ENCODE assay signal across 17 mouse cellular contexts in the genomic region with DNA sequence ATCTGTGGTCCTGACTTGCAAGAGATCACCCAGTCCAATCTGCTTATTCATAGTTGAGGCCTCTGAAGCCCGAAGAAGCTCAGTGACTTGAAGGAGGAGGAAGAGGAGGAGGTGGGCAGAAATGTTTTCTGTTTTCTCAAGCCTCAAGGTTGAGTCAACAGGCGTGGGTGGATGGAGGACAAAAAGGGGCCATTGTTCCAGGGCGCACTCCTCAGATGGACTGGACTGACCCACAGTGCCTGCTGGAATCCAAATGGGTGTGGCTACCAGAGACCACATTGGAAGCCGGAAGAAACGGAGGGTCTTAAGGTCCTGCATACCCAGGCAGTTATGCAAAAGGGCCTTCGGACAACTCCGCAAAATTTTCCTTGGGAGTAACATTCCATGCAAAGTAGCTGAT.
"Had no signal": no experiment of that assay in that cellular context is flagged by ENCODE, and none has a peak within 500 bp of the region (broad histone marks: within the 10 kb centered on the region; RNA-seq: fewer than 3 reads in every experiment).

No protein-coding gene starts in this region.

- ATAC-seq: lung, postnatal 0 days; midbrain, embryonic 15.5 days had no signal

- H3K27ac ChIP-seq: kidney, postnatal 0 days; limb, embryonic 12.5 days; liver, embryonic 15.5 days; midbrain, embryonic 10.5 days had no signal

- H3K4me3 ChIP-seq: limb, embryonic 12.5 days; liver, embryonic 15.5 days; midbrain, embryonic 10.5 days; midbrain, embryonic 15.5 days; neural tube, embryonic 13.5 days had no signal

- H3K4me2 ChIP-seq: limb, embryonic 12.5 days; liver, embryonic 11.5 days; liver, embryonic 15.5 days; neural tube, embryonic 13.5 days had no signal

- H3K36me3 ChIP-seq: limb, embryonic 12.5 days; liver, embryonic 15.5 days; midbrain, embryonic 10.5 days; midbrain, embryonic 15.5 days; neural tube, embryonic 13.5 days had no signal

- DNase-seq: kidney, adult 9 months; kidney, postnatal 36 days; layer of hippocampus, adult 9-11 months; layer of hippocampus, postnatal 36 days; lung, adult 2 months; lung, postnatal 4 days; right cerebral cortex, adult 18-20 months; right cerebral cortex, postnatal 25 days; thymus, postnatal 36 days had no signal

- H3K9me3 ChIP-seq: limb, embryonic 12.5 days; liver, embryonic 15.5 days; midbrain, embryonic 10.5 days; midbrain, embryonic 15.5 days; neural tube, embryonic 13.5 days had no signal

- H3K4me1 ChIP-seq: liver, embryonic 15.5 days had no signal

- H3K27me3 ChIP-seq: limb, embryonic 12.5 days; liver, embryonic 15.5 days; midbrain, embryonic 15.5 days; neural tube, embryonic 13.5 days had no signal

- H3K9ac ChIP-seq: limb, embryonic 12.5 days; liver, embryonic 15.5 days; midbrain, embryonic 15.5 days; neural tube, embryonic 13.5 days had no signal
